Mouse (Mus musculus): Measurements from ENCODE around the gene Ccn1. TPM values are rescaled to one million over a fixed set of nuclear protein-coding genes. Genes with fewer than 3 reads are reported as not detected.

Ccn1 gene
- total RNA-seq, 2 experiments from 2014 or later, result not detected

- ATAC-seq (replicated peaks; ENCODE audit: poor library complexity, severe bottlenecking), result no peak
Observed at GRCm38 (mm10) chr3:145625546-145625945, 24.2 kb downstream of the Ccn1 start.

DNA sequence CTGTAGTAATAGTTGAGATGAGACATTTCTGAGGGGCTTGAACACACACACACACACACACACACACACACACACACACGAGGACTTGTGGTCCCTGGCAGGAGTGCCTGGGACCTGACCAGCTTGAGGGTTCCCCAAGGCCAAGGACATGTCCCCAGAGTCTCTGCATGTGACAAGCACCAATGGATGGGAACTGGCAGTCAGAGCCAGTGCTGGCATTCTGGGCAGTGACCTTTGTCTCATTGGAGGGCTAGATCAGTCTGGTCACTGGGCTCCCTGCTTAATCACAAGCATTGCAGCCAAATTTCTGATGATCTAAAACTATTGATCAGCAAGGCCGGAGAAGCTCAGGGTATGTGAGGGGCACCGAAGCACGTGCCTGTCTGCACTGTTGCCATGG lies 25.0 kb downstream of the Ccn1 start:
- no peak for ATAC-seq (replicated peaks; ENCODE audit: poor library complexity, severe bottlenecking)

DNA sequence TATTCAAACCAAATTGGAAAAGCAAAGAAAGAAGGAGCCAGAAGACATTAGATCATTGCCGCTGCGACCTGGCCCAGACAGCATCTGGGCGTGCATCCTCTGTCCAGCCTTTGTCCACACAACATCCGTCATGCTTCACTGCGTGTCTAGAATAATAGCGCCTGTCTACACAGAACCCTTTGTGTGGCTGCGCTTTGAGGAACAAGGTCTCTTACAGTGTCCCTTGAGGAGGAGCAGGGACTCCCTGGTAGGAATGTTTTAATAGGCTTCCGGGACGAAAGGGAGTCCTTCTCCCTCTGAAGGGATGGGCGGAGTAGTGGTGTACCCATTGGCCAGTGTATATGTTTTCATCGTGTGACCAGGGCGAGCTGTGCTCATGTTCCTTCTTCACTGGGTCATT lies 26.7 kb downstream of the Ccn1 start:
- no peak for ATAC-seq (replicated peaks; ENCODE audit: poor library complexity, severe bottlenecking)

DNA sequence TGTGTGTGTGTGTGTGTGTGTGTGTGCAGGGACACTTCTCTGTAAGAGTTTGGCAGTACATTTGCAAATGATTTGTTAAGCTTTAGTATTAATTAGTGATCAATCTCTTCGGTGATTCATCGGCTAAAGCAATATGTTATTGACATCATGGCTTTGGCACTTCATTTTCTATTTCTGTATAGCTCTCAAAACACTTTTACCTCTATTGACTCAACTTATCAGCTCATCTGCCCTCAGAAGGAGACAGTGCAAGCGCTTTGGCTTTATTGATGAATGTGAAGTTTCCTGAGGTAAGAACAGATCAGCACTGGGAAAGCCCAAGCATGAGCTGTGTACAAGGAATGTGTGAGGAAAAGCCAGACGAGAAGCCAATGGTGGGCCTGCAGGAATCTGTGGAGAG lies 28.6 kb downstream of the Ccn1 start:
- no peak for ATAC-seq (replicated peaks; ENCODE audit: poor library complexity, severe bottlenecking)

DNA sequence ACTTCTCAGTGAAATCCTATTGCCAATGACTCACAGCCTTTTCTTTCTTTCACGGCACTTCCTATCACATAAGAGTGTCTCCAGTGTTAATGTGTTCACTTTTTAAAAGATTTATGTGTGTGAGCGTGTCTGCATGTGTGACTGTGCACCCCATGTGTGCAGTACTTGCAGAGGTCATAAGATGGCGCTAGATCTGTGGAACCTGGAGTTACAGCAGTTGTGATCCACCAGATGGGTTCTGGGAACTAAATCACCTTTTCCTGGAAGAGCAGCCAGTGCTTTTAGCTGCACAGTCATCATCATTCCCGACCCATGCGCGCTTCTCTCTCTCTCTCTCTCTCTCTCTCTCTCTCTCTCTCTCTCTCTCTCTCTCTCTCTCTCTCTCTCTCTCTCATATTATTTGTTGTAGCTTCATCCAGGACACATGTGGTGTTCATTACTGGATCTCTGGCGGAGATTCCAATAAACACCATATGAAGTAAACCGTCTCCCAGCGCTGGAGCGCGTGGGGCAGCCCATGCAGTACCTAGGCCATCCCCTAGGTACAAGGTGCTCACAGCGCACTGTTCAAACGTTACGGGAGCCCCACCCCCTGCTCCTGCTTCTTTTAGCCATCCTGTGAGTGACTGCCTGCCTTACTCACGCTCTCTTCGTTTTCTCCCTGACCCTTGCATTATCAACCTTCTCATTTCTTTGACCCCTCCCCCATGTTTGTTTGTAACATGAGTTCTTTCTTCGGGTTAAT lies 30.0 kb downstream of the Ccn1 start:
- no peak for ATAC-seq (replicated peaks; ENCODE audit: poor library complexity, severe bottlenecking)

GRCm38 (mm10) chr3:145618299-145618698 lies 31.5 kb downstream of the Ccn1 start:
- ATAC-seq (replicated peaks; ENCODE audit: poor library complexity, severe bottlenecking), result peak; percentile 48

GRCm38 (mm10) chr3:145614362-145615115 lies 35.2 kb downstream of the Ccn1 start:
- ATAC-seq (replicated peaks; ENCODE audit: poor library complexity, severe bottlenecking), result peak; percentile 35; the same call in 1 of the 2 replicates

GRCm38 (mm10) chr3:145613234-145613633 lies 36.5 kb downstream of the Ccn1 start:
- no peak for ATAC-seq (replicated peaks; ENCODE audit: poor library complexity, severe bottlenecking)

GRCm38 (mm10) chr3:145612662-145613061 lies 37.1 kb downstream of the Ccn1 start:
- ATAC-seq (replicated peaks; ENCODE audit: poor library complexity, severe bottlenecking), result peak; percentile 56

GRCm38 (mm10) chr3:145608320-145608719 lies 41.5 kb downstream of the Ccn1 start:
- ATAC-seq (replicated peaks; ENCODE audit: poor library complexity, severe bottlenecking), result peak; percentile 79

- ATAC-seq (replicated peaks; ENCODE audit: poor library complexity, severe bottlenecking), result no peak
Observed at GRCm38 (mm10) chr3:145605437-145606123, 44.2 kb downstream of the Ccn1 start.

DNA sequence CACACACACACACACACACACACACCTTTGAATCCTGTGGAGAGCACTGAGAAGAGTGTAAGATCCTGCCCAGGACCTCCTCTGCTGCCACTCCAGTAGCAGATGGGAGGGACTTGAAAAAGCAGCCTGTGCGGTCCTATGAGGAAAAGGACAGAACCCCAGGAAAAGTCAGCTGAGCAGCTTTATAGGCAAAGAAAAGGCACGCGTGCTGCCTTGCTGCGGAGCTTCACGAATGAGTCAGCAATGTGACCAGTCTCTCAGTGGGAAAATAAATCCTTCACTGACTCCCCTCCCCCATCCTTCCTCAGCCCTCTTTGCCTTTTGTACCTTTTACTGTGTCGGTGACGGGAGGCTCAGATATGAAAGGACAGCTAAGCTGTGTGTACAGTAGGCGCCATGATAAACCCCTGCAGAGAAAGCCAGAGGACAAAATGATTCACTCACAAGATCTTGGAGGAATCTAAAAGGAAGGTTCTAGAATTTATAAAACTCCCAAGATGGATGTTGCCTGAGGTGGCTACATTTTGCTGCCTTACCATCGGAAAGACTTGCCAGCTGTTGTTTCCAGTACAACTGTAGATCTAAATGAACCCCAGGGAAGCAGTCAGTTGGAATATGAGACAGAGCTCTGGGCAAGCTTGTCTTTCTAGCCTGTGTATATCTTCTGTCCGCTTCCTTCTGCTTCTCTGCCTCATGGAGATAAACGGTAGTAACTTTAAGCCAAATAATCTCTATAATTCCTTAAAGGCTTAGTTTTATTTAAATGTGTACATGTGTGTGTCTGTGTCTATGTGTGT lies 47.2 kb downstream of the Ccn1 start:
- ATAC-seq (replicated peaks; ENCODE audit: poor library complexity, severe bottlenecking), result no peak

DNA sequence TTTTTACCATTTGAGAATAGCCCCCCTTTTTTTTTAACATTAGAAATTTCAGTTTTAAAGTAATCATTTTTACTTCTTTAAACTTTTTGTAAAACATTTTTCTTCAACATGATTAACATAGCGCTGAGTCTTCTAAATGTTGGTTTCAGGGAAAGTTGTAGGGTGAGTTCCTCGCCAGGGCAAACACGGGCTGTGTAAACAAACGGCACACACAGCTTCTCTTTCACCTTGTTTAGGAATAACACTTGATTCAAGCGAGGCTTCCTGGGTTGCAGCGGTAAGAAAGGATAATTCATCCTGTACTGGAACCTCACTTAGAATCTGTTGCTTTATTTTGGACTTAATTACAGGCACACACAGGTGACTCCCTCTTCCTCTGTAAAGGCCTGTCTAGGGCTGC lies 48.4 kb downstream of the Ccn1 start:
- ATAC-seq (replicated peaks; ENCODE audit: poor library complexity, severe bottlenecking), result no peak

DNA sequence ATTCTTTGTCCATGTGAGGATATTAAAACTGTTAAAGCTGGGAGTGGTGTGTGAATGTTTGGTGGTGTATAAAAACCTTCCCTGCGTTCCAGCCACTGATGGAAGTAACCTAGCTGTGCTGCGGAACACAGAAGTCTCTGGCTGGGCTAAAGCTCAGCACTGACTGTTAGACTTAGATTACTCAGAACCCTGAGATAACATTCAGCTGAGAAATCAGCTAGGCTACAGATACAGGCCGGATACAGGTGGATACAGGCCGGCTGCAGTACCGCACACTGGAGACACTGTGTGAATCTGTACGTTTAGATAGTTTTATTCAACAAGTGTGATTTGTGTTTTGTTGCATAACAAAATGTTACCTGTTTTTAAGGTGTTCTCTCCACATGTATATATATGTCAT lies 49.0 kb downstream of the Ccn1 start:
- no peak for ATAC-seq (replicated peaks; ENCODE audit: poor library complexity, severe bottlenecking)

DNA sequence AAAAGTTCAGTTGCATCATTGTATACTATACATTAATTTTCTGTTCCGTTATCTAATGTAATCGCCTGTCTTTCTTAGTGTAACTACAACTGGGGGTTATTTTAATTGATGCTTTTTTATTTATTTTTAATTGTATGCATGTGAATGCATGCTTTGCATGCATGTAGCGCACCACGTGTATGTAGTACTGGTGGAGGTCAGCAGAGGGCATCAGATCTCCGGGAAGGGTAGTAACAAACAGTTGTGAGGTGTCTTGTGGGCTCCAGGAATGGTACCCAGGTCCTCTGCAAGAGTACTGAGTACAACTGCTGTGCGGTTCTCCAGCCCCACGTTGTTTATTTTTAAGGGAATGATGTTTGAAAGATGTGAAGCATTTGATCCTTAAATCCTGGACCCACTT lies 50.7 kb downstream of the Ccn1 start:
- no peak; the same call in 1 of the 2 replicates for ATAC-seq (replicated peaks; ENCODE audit: poor library complexity, severe bottlenecking)

Other genes starting within 250 kb of the Ccn1 start
- gene Znhit6, start 73.8 kb downstream of the Ccn1 start, total RNA-seq (2014; fragmentation: Nextera tagmentation), result 30.4 and 30.9 TPM in 2 replicates
- 25.6 and 30.2 TPM in 2 replicates for gene Znhit6, start 73.8 kb downstream of the Ccn1 start, total RNA-seq (2017)
- not detected in 2 replicates for gene Ddah1, start 108.7 kb upstream of the Ccn1 start, total RNA-seq (2014; fragmentation: Nextera tagmentation)
- gene Ddah1, start 108.7 kb upstream of the Ccn1 start, total RNA-seq (2017), result not detected in 2 replicates